Mouse (Mus musculus): ENCODE data around the gene Ccer2. TPM values are rescaled to one million over a fixed set of nuclear protein-coding genes. Genes with fewer than 3 reads are reported as not detected.

The Ccer2 gene
- polyA plus RNA-seq, 1 experiment from 2014 or later = not detected

GRCm38 (mm10) chr7:28775129-28775528, 19.2 kb downstream of the Ccer2 start:
- no peak overlapping the region for H3K4me3 ChIP-seq
- WGBS = 85% methylated on average over 7 of the region's 7 CpGs
- no peak for ATAC-seq (ENCODE audit: extremely low read depth, insufficient number of reproducible peaks, low FRiP score, low TSS enrichment)

GRCm38 (mm10) chr7:28778825-28779224, 22.9 kb downstream of the Ccer2 start:
- no peak overlapping the region for H3K4me2 ChIP-seq
- no peak for ATAC-seq (ENCODE audit: extremely low read depth, insufficient number of reproducible peaks, low FRiP score, low TSS enrichment)
- WGBS = 80% methylated on average over 9 of the region's 9 CpGs
- H3K9me3 ChIP-seq = no peaks in the 10 kb centered on the region
- no peak overlapping the region for H3K4me3 ChIP-seq
- peaks cover 22% of the 10 kb centered on the region for H3K4me1 ChIP-seq
- peaks cover 36% of the 10 kb centered on the region for H3K36me3 ChIP-seq
- no peak overlapping the region for H3K9ac ChIP-seq
- no peak overlapping the region for H3K27ac ChIP-seq (replicated peaks)
- no peaks in the 10 kb centered on the region for H3K27me3 ChIP-seq (replicated peaks)

More at GRCm38 (mm10) chr7:28775129-28775528, 19.2 kb downstream of the Ccer2 start:
- no peak overlapping the region for H3K4me2 ChIP-seq
- peaks cover 33% of the 10 kb centered on the region for H3K36me3 ChIP-seq
- H3K27ac ChIP-seq (replicated peaks) = no peak overlapping the region
- H3K27me3 ChIP-seq (replicated peaks) = no peaks in the 10 kb centered on the region
- H3K9ac ChIP-seq = no peak overlapping the region
- H3K4me1 ChIP-seq = peaks cover 9% of the 10 kb centered on the region
- no peaks in the 10 kb centered on the region for H3K9me3 ChIP-seq

GRCm38 (mm10) chr7:28780067-28780658, 24.2 kb downstream of the Ccer2 start:
- Histone ChIP-seq H3K4me2 (no peak overlapping the region), H3K27me3 (replicated peaks) (no peaks in the 10 kb centered on the region), H3K27ac (replicated peaks) (peak overlapping the region; percentile 53; the same call in 1 of the 2 replicates), H3K9ac (peak overlapping the region; percentile 73), H3K9me3 (no peaks in the 10 kb centered on the region), H3K4me3 (no peak overlapping the region), H3K4me1 (peaks cover 22% of the 10 kb centered on the region), H3K36me3 (peaks cover 40% of the 10 kb centered on the region)
- ATAC-seq (ENCODE audit: extremely low read depth, insufficient number of reproducible peaks, low FRiP score, low TSS enrichment) = no peak
- WGBS = 46% methylated on average over 6 of the region's 6 CpGs

- Histone ChIP-seq H3K9ac (peak overlapping the region; percentile 54), H3K36me3 (peaks cover 41% of the 10 kb centered on the region), H3K27me3 (replicated peaks) (no peaks in the 10 kb centered on the region), H3K4me3 (no peak overlapping the region), H3K4me2 (no peak overlapping the region), H3K4me1 (peaks cover 22% of the 10 kb centered on the region), H3K27ac (replicated peaks) (0 out of 2 replicates have a peak overlapping the region, but pooled peaks have one; percentile 53), H3K9me3 (no peaks in the 10 kb centered on the region)
- ATAC-seq (ENCODE audit: extremely low read depth, insufficient number of reproducible peaks, low FRiP score, low TSS enrichment) = no peak
- WGBS = 54% methylated on average over 7 of the region's 7 CpGs
Measured at GRCm38 (mm10) chr7:28780857-28781256, 24.9 kb downstream of the Ccer2 start.

- H3K9me3 ChIP-seq = no peaks in the 10 kb centered on the region
- no peak overlapping the region for H3K4me3 ChIP-seq
- peaks cover 43% of the 10 kb centered on the region for H3K36me3 ChIP-seq
- no peak overlapping the region for H3K4me2 ChIP-seq
- peaks cover 24% of the 10 kb centered on the region for H3K4me1 ChIP-seq
- peak overlapping the region; percentile 54; the same call in 1 of the 2 replicates for H3K9ac ChIP-seq
- ATAC-seq (ENCODE audit: extremely low read depth, insufficient number of reproducible peaks, low FRiP score, low TSS enrichment) = no peak
- WGBS = 84% methylated on average over 8 of the region's 8 CpGs
- no peaks in the 10 kb centered on the region for H3K27me3 ChIP-seq (replicated peaks)
- no peak overlapping the region for H3K27ac ChIP-seq (replicated peaks)
Measured at GRCm38 (mm10) chr7:28781261-28781663, 25.3 kb downstream of the Ccer2 start.

- ATAC-seq (ENCODE audit: extremely low read depth, insufficient number of reproducible peaks, low FRiP score, low TSS enrichment) = no peak
- Histone ChIP-seq H3K4me2 (no peak overlapping the region), H3K27ac (replicated peaks) (no peak overlapping the region), H3K9me3 (no peaks in the 10 kb centered on the region), H3K9ac (no peak overlapping the region), H3K4me1 (peaks cover 37% of the 10 kb centered on the region), H3K27me3 (replicated peaks) (no peaks in the 10 kb centered on the region), H3K36me3 (peaks cover 52% of the 10 kb centered on the region), H3K4me3 (no peak overlapping the region)
- 63% methylated on average over 5 of the region's 5 CpGs for WGBS
Measured at GRCm38 (mm10) chr7:28785161-28785560, 29.2 kb downstream of the Ccer2 start.

GRCm38 (mm10) chr7:28787884-28788283, 31.9 kb downstream of the Ccer2 start:
- Histone ChIP-seq H3K36me3 (peaks cover 49% of the 10 kb centered on the region), H3K4me1 (peaks cover 20% of the 10 kb centered on the region), H3K27me3 (replicated peaks) (no peaks in the 10 kb centered on the region), H3K9ac (no peak overlapping the region), H3K27ac (replicated peaks) (no peak overlapping the region), H3K9me3 (no peaks in the 10 kb centered on the region), H3K4me3 (no peak overlapping the region), H3K4me2 (no peak overlapping the region)
- WGBS = 92% methylated on average over 9 of the region's 9 CpGs
- ATAC-seq (ENCODE audit: extremely low read depth, insufficient number of reproducible peaks, low FRiP score, low TSS enrichment) = no peak

GRCm38 (mm10) chr7:28788307-28789195, 32.6 kb downstream of the Ccer2 start, which contains the start of gene Rinl:
Gene Rinl, plus strand, starts transcription at chr7:28788969.
- 54% methylated on average over 5 of the region's 5 CpGs for WGBS
- H3K4me2 ChIP-seq = no peak within 1 kb of the TSS
- ATAC-seq (ENCODE audit: extremely low read depth, insufficient number of reproducible peaks, low FRiP score, low TSS enrichment) = no peak
- H3K4me3 ChIP-seq = no peak within 1 kb of the TSS
- H3K9ac ChIP-seq = no peak within 1 kb of the TSS
- peaks cover 43% of the 10 kb centered on the region for H3K36me3 ChIP-seq
- no peaks in the 10 kb centered on the region for H3K9me3 ChIP-seq
- no peaks in the 10 kb centered on the region for H3K27me3 ChIP-seq (replicated peaks)
- H3K4me1 ChIP-seq = 0 out of 2 replicates have a peak, but pooled peaks cover 17% of the 10 kb centered on the region
- no peak within 1 kb of the TSS for H3K27ac ChIP-seq (replicated peaks)

- Histone ChIP-seq H3K27ac (replicated peaks) (no peak overlapping the region), H3K9me3 (no peaks in the 10 kb centered on the region), H3K4me2 (no peak overlapping the region), H3K27me3 (replicated peaks) (no peaks in the 10 kb centered on the region), H3K4me3 (no peak overlapping the region), H3K9ac (no peak overlapping the region), H3K4me1 (0 out of 2 replicates have a peak, but pooled peaks cover 17% of the 10 kb centered on the region), H3K36me3 (peaks cover 36% of the 10 kb centered on the region)
- ATAC-seq (ENCODE audit: extremely low read depth, insufficient number of reproducible peaks, low FRiP score, low TSS enrichment) = no peak
- 76% methylated on average over 3 of the region's 3 CpGs for WGBS
Measured at GRCm38 (mm10) chr7:28789235-28789634, 33.3 kb downstream of the Ccer2 start.

GRCm38 (mm10) chr7:28790066-28790806, 34.3 kb downstream of the Ccer2 start:
- no peak for ATAC-seq (ENCODE audit: extremely low read depth, insufficient number of reproducible peaks, low FRiP score, low TSS enrichment)
- 54% methylated on average over 8 of the region's 8 CpGs for WGBS

GRCm38 (mm10) chr7:28791706-28792105, 35.7 kb downstream of the Ccer2 start:
- Histone ChIP-seq H3K9ac (no peak overlapping the region), H3K36me3 (peaks cover 15% of the 10 kb centered on the region), H3K27me3 (replicated peaks) (no peaks in the 10 kb centered on the region), H3K9me3 (no peaks in the 10 kb centered on the region), H3K4me1 (peaks cover 25% of the 10 kb centered on the region), H3K27ac (replicated peaks) (no peak overlapping the region), H3K4me2 (no peak overlapping the region), H3K4me3 (no peak overlapping the region)
- ATAC-seq (ENCODE audit: extremely low read depth, insufficient number of reproducible peaks, low FRiP score, low TSS enrichment) = no peak

More at GRCm38 (mm10) chr7:28790066-28790806, 34.3 kb downstream of the Ccer2 start:
- H3K36me3 ChIP-seq = peaks cover 28% of the 10 kb centered on the region
- H3K4me2 ChIP-seq = no peak overlapping the region
- H3K9ac ChIP-seq = no peak overlapping the region
- H3K27ac ChIP-seq (replicated peaks) = no peak overlapping the region
- no peaks in the 10 kb centered on the region for H3K9me3 ChIP-seq
- no peaks in the 10 kb centered on the region for H3K27me3 ChIP-seq (replicated peaks)
- H3K4me3 ChIP-seq = no peak overlapping the region
- 0 out of 2 replicates have a peak, but pooled peaks cover 17% of the 10 kb centered on the region for H3K4me1 ChIP-seq

All from heart, embryonic 13.5 days (tissue).